Mouse (Mus musculus) heart, postnatal 4 days (tissue): ENCODE measurements at regions not wholly inside any gene's neighbourhood (a gene's known extent, or its start where the extent isn't known, plus 50 kb on each side); places are given as distances from the start of the nearest gene placed in this dataset.

Experiments
- DNase-seq: peaks from one replicate; pipeline ENCODE4 v3.0.0; 2021

DNA sequence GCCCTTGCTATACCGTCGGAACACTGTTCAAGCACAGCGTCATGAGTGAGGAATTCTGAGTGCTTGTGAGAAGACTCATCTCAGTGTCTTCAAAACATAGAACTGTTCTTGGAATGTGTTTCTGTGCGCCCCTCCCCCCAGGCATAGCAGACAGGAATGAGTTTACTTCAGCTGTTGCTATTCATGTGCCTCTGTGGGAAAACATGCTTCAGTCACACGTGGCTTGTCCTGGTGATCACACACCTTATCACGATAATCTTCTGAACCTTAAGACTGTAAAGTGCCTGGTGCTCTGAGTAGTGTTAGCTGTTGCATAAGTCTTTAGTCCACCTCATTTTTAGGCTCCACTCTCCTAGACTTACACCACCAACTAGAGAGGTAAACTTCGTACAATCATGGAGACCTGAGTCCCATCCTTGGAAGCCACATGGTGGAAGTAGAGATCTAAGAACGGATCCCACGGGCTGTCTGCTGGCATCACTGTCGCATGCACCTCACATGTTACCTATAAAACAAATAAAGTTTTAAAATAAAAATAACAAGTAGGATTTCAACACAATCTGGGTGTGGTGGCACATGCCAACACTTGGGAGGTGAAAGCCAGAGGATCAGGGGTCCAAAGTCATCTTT, 1143.8 kb downstream of the 4930447A16Rik start:
- DNase-seq: no peak

DNA sequence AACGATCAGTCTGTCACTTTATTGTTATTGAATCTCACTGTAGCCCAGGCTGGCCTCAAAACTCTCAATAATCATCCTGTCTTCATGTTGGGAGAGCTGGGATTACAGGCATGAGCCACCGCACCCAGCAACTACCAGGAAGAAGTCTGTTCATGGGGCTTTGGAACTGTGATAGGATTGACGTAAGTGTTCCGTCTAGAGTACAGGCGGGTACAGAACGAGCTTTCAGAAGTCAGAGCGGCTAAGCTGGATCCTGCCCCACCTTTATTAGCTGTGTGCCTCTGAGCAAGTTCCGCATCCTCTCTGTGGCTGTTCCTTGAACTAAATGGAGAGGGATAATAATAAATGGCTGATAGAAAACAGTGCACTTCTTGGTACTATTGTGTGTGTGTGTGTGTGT, 1144.8 kb downstream of the 4930447A16Rik start:
- no peak for DNase-seq

GRCm38 (mm10) chr15:38570735-38571134, 1145.4 kb downstream of the 4930447A16Rik start:
- DNase-seq: no peak

DNA sequence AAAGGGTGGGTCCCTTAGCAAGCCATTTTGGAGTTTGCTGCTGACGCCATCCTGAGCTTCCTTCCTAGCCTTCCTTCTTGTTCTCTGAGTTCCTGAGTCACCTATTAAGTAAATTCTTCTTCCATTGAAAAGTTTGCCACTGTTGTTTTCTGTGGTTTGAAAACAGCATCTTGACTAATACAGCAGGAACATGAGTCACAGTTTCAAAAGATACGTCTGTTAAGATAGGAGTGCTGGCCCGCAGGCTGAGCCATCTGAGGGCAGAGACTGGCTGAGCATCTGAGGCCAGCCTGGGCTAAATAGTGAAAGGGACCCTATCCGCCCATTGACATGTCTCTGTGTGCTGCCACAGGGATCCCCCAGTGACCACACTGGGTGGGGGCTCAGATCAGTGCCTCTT, 1147.3 kb downstream of the 4930447A16Rik start:
- no peak for DNase-seq

DNA sequence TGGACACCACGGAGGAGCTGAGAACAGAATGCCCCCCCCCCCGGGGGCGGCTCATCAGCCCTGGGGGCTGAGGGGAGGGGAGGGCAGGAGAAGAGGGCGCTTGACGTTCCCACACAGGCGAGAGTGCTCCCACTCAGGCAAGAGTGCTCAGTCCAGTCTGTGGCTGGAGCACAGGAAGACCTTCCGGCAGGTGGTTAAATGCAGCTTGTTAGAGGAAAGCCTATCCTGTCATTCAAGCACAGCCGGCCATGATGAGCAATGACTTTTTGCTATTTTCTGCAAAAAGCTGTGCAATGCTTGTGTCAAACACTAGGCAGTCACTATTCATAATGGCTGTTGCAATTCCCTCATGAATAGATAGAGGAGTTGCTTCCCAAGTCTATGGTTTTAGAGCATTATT, 1149.1 kb downstream of the 4930447A16Rik start:
- DNase-seq: no peak

- no peak for DNase-seq
Observed at GRCm38 (mm10) chr15:38575254-38575653, 1149.9 kb downstream of the 4930447A16Rik start.

DNA sequence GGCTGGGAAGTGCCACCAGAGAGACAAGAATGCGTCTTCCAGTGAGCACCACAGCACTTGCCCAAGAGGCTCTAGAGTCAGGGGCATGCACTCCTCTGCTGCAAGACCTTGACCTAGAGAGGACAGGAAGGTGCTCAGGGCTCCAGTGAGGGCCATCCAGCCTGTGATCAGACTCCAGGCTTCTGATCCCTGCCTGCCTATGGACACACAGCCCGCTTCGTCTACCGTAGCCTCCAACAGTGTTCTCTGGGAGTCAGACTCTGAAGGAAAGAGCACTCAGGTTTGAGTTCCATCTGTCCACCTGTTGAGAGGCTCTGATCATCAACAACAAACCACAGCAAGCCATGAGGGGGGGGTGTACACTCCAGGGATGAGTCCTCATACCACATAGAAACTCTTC, 1152.3 kb downstream of the 4930447A16Rik start:
- no peak for DNase-seq

DNA sequence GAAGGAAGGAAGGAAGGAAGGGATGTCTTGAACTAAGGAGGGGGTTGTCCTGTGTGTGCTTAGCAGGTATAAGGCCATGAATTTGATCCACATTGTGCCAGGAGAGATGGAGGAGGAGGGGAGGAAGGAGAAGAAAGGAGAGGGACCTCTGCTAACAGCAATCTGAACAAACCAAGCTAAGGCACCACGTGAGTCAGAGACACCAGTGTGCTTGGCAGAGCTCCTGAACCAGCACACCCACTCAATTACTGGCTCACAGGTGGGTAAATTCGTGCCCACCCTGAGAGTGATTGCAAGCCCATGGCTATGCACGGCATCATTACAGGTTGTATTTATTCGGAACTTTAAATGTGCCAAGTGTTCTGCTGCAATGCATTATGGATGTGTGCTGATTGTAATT, 1154.1 kb downstream of the 4930447A16Rik start:
- DNase-seq: no peak

- no peak for DNase-seq
Observed at GRCm38 (mm10) chr15:38583500-38583899, 1158.1 kb downstream of the 4930447A16Rik start.

DNA sequence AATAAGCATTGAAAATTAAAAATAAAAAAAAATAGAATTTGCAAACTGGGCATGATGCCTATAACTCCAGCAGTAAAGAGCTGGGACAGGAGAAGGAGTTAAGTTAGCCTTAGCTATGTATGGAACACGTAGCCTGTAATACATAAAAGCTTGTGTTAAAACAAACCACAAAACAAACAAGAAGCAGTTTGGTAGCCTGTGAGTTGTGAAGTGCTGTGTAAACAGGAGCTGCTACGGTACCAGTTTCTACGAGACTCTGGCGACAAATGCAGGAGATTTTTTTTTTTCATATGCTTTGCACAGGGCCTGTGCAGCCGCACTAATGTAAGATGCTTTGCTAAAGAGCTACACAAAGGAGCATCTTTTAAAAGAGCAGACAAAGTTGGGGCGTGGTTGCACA, 1159.1 kb downstream of the 4930447A16Rik start:
- DNase-seq: no peak

- DNase-seq: no peak
Observed at GRCm38 (mm10) chr15:38585610-38586009, 1160.3 kb downstream of the 4930447A16Rik start.

- no peak for DNase-seq
Observed at GRCm38 (mm10) chr15:38586594-38586993, 1161.2 kb downstream of the 4930447A16Rik start.

DNA sequence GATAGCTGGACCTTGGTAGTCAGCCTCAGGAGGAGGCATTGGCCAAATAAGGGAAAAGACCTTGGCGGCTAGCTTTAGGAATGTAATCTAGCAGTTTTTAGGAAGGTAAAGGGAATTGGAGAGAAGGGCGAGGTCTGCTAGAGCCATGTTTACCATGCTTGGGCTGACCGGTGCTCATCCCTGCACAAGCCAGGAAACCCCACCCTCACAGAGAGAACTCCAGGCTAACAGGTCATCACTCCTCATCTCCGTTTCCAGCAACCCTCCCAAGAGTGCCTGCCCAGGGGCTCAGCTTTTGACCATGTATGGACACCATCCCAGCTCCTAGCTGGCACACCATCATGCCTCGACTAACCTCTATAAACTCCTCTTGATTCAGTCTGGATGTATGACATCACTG, 1162.9 kb downstream of the 4930447A16Rik start:
- no peak for DNase-seq

DNA sequence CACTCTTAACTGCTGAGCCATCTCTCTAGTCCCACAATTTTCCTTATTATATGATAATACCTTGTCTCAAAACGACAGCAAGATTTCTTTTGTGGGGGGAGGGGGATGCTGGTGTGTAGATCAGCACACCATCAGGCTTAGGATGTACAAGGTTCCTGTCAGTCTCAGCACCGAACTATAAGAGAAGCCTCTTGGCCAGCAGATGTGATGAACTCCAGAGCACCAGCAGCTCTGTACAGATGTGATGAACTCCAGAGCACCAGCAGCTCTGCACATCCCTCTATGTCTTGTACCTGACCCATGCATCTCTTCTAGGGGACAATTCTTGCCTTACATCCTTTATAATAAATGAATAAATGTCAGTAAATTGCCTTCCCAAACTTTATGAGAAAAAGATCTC, 1163.7 kb downstream of the 4930447A16Rik start:
- no peak for DNase-seq

GRCm38 (mm10) chr15:38589675-38590074, 1164.3 kb downstream of the 4930447A16Rik start:
- DNase-seq: no peak

DNA sequence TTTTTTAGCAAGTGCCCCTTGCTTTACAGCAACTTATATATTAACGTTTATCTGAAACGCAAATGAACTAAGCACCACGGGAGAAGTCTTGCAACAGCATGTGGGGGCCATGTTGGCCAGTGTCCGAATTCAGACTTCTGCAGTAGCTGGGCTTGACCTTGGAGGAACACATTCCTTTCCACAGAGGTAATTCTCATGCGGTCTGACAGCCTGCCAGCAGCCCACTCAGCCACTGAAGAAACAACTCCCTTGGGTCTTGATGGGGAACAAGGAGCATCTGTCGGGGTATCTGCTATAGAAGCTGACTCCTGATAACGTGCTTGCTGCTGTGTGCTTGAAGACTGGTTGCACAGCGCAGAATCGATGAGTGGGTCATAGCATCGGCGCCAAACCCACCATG, 1168.7 kb downstream of the 4930447A16Rik start:
- peak; percentile 83 for DNase-seq

GRCm38 (mm10) chr15:38594747-38595146, 1169.4 kb downstream of the 4930447A16Rik start:
- no peak for DNase-seq

GRCm38 (mm10) chr15:38595820-38596219, 1170.5 kb downstream of the 4930447A16Rik start:
- no peak for DNase-seq

DNA sequence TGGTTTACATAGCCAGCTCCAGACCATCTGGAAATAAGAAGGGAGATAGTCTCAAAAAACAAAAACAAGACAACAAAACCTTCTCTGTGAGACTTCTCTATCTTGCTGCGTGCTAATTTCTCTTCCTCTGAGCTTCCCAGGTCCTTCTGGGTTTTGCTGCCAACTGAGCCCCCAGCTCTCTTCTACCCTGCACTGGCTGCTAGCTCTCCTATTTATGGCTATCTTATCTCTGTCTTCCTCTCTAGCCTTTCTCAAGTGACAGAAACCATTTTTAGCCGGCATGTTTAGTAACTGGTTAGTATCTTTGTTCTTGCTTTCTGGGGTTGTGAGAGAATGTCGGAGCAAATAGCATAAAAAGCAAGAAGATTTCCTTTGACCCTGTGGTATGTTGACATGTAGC, 1172.1 kb downstream of the 4930447A16Rik start:
- DNase-seq: no peak

GRCm38 (mm10) chr15:38601436-38601835, 1176.1 kb downstream of the 4930447A16Rik start:
- DNase-seq: peak; percentile 22

DNA sequence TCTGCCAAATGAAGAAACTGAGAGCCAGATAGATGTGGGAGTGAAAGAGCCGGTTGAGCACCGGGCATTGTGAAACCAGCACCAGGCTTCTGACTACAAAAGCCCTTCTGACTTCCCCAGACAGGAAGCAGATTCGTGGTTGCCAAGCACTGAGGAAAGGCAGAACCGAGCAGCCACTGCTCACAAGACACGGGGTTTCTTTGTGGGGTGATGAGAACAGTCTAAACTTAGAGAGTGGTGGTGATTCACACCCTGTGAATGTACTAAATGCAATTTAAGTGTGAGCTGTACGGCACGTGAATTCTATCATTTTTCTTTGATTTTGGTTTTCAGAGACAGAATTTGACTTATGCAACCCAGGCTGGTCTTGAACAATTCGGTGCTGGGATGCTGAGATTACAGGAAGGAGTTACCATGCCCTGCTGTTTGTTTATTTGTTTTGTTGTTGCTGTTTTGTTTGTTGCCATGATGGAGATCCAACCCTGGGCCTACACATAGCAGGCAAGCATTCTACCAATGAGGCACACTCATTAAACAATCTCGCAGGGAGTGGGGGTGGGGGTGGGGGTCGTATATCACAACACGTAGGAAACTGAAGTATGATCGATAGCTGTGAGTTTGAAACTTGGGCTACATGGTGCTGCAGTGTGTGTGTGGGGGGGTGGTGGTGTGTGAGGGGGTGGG, 1177.0 kb downstream of the 4930447A16Rik start:
- DNase-seq: peak; percentile 47

DNA sequence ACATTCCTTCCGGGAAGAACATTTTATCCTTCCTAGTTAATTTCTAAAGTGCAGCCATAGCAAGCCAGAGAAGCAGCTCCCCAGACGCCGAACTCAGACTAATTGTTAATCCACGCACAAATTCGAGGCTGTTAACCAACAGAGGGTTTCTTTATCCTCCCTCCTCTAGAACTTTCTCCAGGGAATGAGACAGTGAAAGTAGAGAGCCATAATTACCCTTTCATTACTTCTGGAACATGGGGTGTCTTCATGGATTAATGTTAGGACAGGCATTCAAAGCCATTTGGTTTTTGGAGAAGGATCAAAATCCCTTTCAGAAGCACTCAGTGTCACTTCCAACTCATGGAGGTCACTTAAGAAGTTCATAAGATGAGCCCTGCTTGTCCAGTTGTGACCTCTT, 1178.6 kb downstream of the 4930447A16Rik start:
- DNase-seq: no peak

GRCm38 (mm10) chr15:38607368-38607767, 1182.0 kb downstream of the 4930447A16Rik start:
- DNase-seq: peak; percentile 39

GRCm38 (mm10) chr15:38608207-38608870, 1183.0 kb downstream of the 4930447A16Rik start:
- DNase-seq: no peak
